Mouse (Mus musculus): ENCODE results near the gene Gm3488. TPM values are rescaled to one million over a fixed set of nuclear protein-coding genes. Genes with fewer than 3 reads are reported as not detected.
"Not testable (repeated sequence)": the region's sequence is repeated elsewhere in the genome, so short reads cannot be mapped to it uniquely, and the experiment has no call there.

Gm3488 gene
- polyA plus RNA-seq (2012; rRNA removed) = 0.04 TPM in 1 of 2 replicates, not detected in the other
- 0.06 and 0.10 TPM in 2 replicates for polyA plus RNA-seq (2014; fragmentation: Nextera tagmentation; extraction: Ambion mirVana)

- no CpG with 5 or more reads among the region's 35 CpGs for WGBS (ENCODE audit: insufficient replicate concordance)
- H3K27me3 ChIP-seq (ENCODE audit: control insufficient read depth, insufficient read depth, low read length); H3K4me3 ChIP-seq (ENCODE audit: insufficient read depth in 1 of 2, low read depth in 2 of 2, low read length in 2 of 2); H3K27ac ChIP-seq; DNase-seq (ENCODE audit: low read depth in 3 of 3, low spot score in 3 of 3); H3K9me3 ChIP-seq (ENCODE audit: control insufficient read depth, low read length); H3K9ac ChIP-seq (replicated peaks); ATAC-seq (ENCODE audit: insufficient read depth); H3K4me2 ChIP-seq (ENCODE audit: low read depth); H3K4me1 ChIP-seq (replicated peaks; ENCODE audit: control insufficient read depth in 2 of 2, insufficient read depth in 2 of 2, low read length in 1 of 2); H3K36me3 ChIP-seq (replicated peaks; ENCODE audit: control insufficient read depth, insufficient read depth, low read depth): not testable (repeated sequence)
Observed at GRCm38 (mm10) chr14:5501374-5501773, at the start of gene Gm3488. Gm3488 (plus strand) TSS chr14:5501674.

GRCm38 (mm10) chr14:5455367-5455766, 46.1 kb upstream of the Gm3488 start, which contains the start of gene Gm3194:
Gm3194 (minus strand) TSS chr14:5455467.
- WGBS (ENCODE audit: insufficient replicate concordance) = no CpG with 5 or more reads among the region's 3 CpGs
- not testable (repeated sequence) for H3K27me3 ChIP-seq (ENCODE audit: control insufficient read depth, insufficient read depth, low read length); H3K9me3 ChIP-seq (ENCODE audit: control insufficient read depth, low read length); H3K27ac ChIP-seq; H3K4me1 ChIP-seq (replicated peaks; ENCODE audit: control insufficient read depth in 2 of 2, insufficient read depth in 2 of 2, low read length in 1 of 2); H3K4me2 ChIP-seq (ENCODE audit: low read depth); ATAC-seq (ENCODE audit: insufficient read depth); H3K9ac ChIP-seq (replicated peaks); H3K4me3 ChIP-seq (ENCODE audit: insufficient read depth in 1 of 2, low read depth in 2 of 2, low read length in 2 of 2); H3K36me3 ChIP-seq (replicated peaks; ENCODE audit: control insufficient read depth, insufficient read depth, low read depth); DNase-seq (ENCODE audit: low read depth in 3 of 3, low spot score in 3 of 3)

DNA sequence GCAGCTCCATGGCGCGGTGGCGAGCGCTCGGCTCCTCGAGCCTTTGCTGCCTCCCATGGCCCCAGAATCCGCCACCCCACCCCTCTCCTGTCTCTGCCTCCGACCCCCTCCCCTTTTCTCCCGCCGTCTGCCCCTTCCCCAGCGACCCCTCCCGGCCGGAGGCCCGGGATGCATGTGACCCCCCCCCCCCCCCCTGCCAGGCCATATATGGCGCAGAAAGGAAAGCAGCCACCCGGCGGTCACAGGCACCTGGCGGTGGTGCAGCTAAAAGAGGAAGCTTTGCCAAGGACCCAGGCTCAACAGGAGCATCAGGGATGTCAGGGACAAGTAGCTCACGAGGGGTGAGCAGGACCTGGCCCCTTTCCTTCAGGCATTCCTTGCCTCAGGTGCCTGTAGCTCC, 41.0 kb upstream of the Gm3488 start:
- DNase-seq (ENCODE audit: low read depth in 3 of 3, low spot score in 3 of 3); H3K27me3 ChIP-seq (ENCODE audit: control insufficient read depth, insufficient read depth, low read length); H3K4me1 ChIP-seq (replicated peaks; ENCODE audit: control insufficient read depth in 2 of 2, insufficient read depth in 2 of 2, low read length in 1 of 2); H3K9ac ChIP-seq (replicated peaks); H3K27ac ChIP-seq; H3K9me3 ChIP-seq (ENCODE audit: control insufficient read depth, low read length); H3K4me2 ChIP-seq (ENCODE audit: low read depth); H3K36me3 ChIP-seq (replicated peaks; ENCODE audit: control insufficient read depth, insufficient read depth, low read depth); ATAC-seq (ENCODE audit: insufficient read depth); H3K4me3 ChIP-seq (ENCODE audit: insufficient read depth in 1 of 2, low read depth in 2 of 2, low read length in 2 of 2): not testable (repeated sequence)
- WGBS (ENCODE audit: insufficient replicate concordance) = no CpG with 5 or more reads among the region's 19 CpGs

DNA sequence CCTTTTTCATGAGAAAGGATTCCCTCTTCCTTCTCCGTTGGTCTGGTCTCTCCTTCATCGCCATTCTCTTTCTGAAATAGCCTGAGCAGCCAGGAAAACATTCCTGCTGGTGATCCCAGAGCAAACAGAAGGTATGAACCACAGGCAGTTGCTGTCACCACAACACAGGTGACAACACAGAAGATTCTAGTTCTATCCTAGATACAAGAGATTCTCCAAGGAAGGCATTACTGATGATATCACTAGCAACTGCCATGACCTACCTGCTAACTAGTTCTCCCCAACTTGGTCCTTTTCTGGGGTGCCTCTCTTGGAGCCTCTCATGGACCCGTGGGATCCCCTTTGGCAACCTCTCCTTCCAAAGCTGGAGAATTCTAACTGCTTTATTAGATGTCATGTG, 23.7 kb upstream of the Gm3488 start, which contains the start of gene Gm8246:
Gene Gm8246, minus strand, starts transcription at position 101 of the 400 bp plus-strand sequence.
- not testable (repeated sequence) for H3K36me3 ChIP-seq (replicated peaks; ENCODE audit: control insufficient read depth, insufficient read depth, low read depth); H3K9me3 ChIP-seq (ENCODE audit: control insufficient read depth, low read length); H3K4me2 ChIP-seq (ENCODE audit: low read depth); H3K27me3 ChIP-seq (ENCODE audit: control insufficient read depth, insufficient read depth, low read length); H3K4me1 ChIP-seq (replicated peaks; ENCODE audit: control insufficient read depth in 2 of 2, insufficient read depth in 2 of 2, low read length in 1 of 2); H3K27ac ChIP-seq; H3K4me3 ChIP-seq (ENCODE audit: insufficient read depth in 1 of 2, low read depth in 2 of 2, low read length in 2 of 2); DNase-seq (ENCODE audit: low read depth in 3 of 3, low spot score in 3 of 3); ATAC-seq (ENCODE audit: insufficient read depth); H3K9ac ChIP-seq (replicated peaks)
- no CpG with 5 or more reads among the region's 3 CpGs for WGBS (ENCODE audit: insufficient replicate concordance)

DNA sequence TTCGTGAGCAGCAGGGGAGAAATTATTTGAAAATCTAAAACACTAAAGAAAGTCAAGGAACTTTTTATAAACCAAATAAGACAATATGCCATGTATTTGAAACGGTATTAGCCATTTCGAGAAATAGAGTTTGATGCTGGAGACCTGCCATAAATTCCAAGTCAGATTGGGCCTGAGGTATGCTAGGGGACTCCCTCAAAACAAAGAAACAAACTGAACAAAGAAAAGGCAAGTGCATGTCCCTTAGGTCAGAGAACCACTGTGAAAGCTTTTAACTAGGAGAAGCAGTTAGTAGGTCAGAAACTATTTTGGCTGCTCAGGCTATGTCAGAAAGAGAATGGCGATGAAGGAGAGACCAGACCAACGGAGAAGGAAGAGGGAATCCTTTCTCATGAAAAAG, 17.6 kb upstream of the Gm3488 start, which contains the start of gene Gm3187:
Gene Gm3187, plus strand, starts transcription at position 301 of the 400 bp plus-strand sequence.
- H3K27me3 ChIP-seq (ENCODE audit: control insufficient read depth, insufficient read depth, low read length); H3K36me3 ChIP-seq (replicated peaks; ENCODE audit: control insufficient read depth, insufficient read depth, low read depth); ATAC-seq (ENCODE audit: insufficient read depth); H3K9ac ChIP-seq (replicated peaks); H3K4me3 ChIP-seq (ENCODE audit: insufficient read depth in 1 of 2, low read depth in 2 of 2, low read length in 2 of 2); H3K9me3 ChIP-seq (ENCODE audit: control insufficient read depth, low read length); H3K27ac ChIP-seq; H3K4me2 ChIP-seq (ENCODE audit: low read depth); DNase-seq (ENCODE audit: low read depth in 3 of 3, low spot score in 3 of 3); H3K4me1 ChIP-seq (replicated peaks; ENCODE audit: control insufficient read depth in 2 of 2, insufficient read depth in 2 of 2, low read length in 1 of 2): not testable (repeated sequence)
- WGBS (ENCODE audit: insufficient replicate concordance) = 45% methylated on average over 4 of the region's 5 CpGs

DNA sequence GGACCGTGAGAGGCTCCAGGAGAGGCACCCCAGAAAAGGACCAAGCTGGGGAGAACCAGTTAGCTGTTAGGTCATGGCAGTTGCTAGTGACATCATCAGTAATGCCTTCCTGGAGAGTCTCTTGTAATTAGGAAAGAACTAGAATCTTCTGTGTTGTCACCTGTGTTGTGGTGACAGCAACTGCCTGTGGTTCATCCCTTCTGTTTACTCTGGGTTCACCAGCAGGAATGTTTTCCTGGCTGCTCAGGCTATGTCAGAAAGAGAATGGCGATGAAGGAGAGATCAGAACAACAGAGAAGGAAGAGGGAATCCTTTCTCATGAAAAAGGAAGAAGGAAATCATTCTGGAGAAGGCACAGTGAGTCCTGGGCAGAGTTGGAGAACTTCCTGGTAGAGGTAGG, 36.7 kb downstream of the Gm3488 start, which contains the start of gene Gm3532:
Gene Gm3532, plus strand, starts transcription at position 301 of the 400 bp plus-strand sequence.
- not testable (repeated sequence) for H3K27ac ChIP-seq; H3K4me3 ChIP-seq (ENCODE audit: insufficient read depth in 1 of 2, low read depth in 2 of 2, low read length in 2 of 2); DNase-seq (ENCODE audit: low read depth in 3 of 3, low spot score in 3 of 3); ATAC-seq (ENCODE audit: insufficient read depth); H3K4me1 ChIP-seq (replicated peaks; ENCODE audit: control insufficient read depth in 2 of 2, insufficient read depth in 2 of 2, low read length in 1 of 2); H3K36me3 ChIP-seq (replicated peaks; ENCODE audit: control insufficient read depth, insufficient read depth, low read depth); H3K9me3 ChIP-seq (ENCODE audit: control insufficient read depth, low read length); H3K27me3 ChIP-seq (ENCODE audit: control insufficient read depth, insufficient read depth, low read length); H3K4me2 ChIP-seq (ENCODE audit: low read depth); H3K9ac ChIP-seq (replicated peaks)
- WGBS (ENCODE audit: insufficient replicate concordance) = no CpG with 5 or more reads among the region's 2 CpGs

Other genes starting within 250 kb of the Gm3488 start
- not detected in 2 replicates for gene Gm3526, start 241.1 kb upstream of the Gm3488 start, polyA plus RNA-seq (2012; rRNA removed)
- gene Gm3526, start 241.1 kb upstream of the Gm3488 start, polyA plus RNA-seq (2014; fragmentation: Nextera tagmentation; extraction: Ambion mirVana) = not detected in 2 replicates
- gene Gm3542, start 166.7 kb upstream of the Gm3488 start, polyA plus RNA-seq (2012; rRNA removed) = not detected in 2 replicates
- gene Gm3542, start 166.7 kb upstream of the Gm3488 start, polyA plus RNA-seq (2014; fragmentation: Nextera tagmentation; extraction: Ambion mirVana) = not detected in 2 replicates
- gene Gm3500, start 112.6 kb upstream of the Gm3488 start, polyA plus RNA-seq (2012; rRNA removed) = not detected in 2 replicates
- not detected in 2 replicates for gene Gm3500, start 112.6 kb upstream of the Gm3488 start, polyA plus RNA-seq (2014; fragmentation: Nextera tagmentation; extraction: Ambion mirVana)
- gene Gm3194, start 46.2 kb upstream of the Gm3488 start, polyA plus RNA-seq (2012; rRNA removed) = 0.03 and 0.06 TPM in 2 replicates
- not detected in 2 replicates for gene Gm3194, start 46.2 kb upstream of the Gm3488 start, polyA plus RNA-seq (2014; fragmentation: Nextera tagmentation; extraction: Ambion mirVana)
- gene Gm8246, start 23.8 kb upstream of the Gm3488 start, polyA plus RNA-seq (2012; rRNA removed) = not detected in 2 replicates
- not detected in 2 replicates for gene Gm8246, start 23.8 kb upstream of the Gm3488 start, polyA plus RNA-seq (2014; fragmentation: Nextera tagmentation; extraction: Ambion mirVana)
- gene Gm3187, start 17.5 kb upstream of the Gm3488 start, polyA plus RNA-seq (2012; rRNA removed) = not detected in 2 replicates
- not detected in 2 replicates for gene Gm3187, start 17.5 kb upstream of the Gm3488 start, polyA plus RNA-seq (2014; fragmentation: Nextera tagmentation; extraction: Ambion mirVana)
- not detected in 2 replicates for gene Gm3532, start 36.8 kb downstream of the Gm3488 start, polyA plus RNA-seq (2012; rRNA removed)
- gene Gm3532, start 36.8 kb downstream of the Gm3488 start, polyA plus RNA-seq (2014; fragmentation: Nextera tagmentation; extraction: Ambion mirVana) = not detected in 2 replicates
- gene Gm8265, start 131.4 kb downstream of the Gm3488 start, polyA plus RNA-seq (2012; rRNA removed) = not detected in 2 replicates
- not detected in 2 replicates for gene Gm8265, start 131.4 kb downstream of the Gm3488 start, polyA plus RNA-seq (2014; fragmentation: Nextera tagmentation; extraction: Ambion mirVana)
- gene Gm9603, start 185.8 kb downstream of the Gm3488 start, polyA plus RNA-seq (2012; rRNA removed) = not detected in 2 replicates
- gene Gm9603, start 185.8 kb downstream of the Gm3488 start, polyA plus RNA-seq (2014; fragmentation: Nextera tagmentation; extraction: Ambion mirVana) = not detected in 2 replicates
- not detected in 2 replicates for gene Gm3373, start 239.9 kb downstream of the Gm3488 start, polyA plus RNA-seq (2012; rRNA removed)
- not detected in 2 replicates for gene Gm3373, start 239.9 kb downstream of the Gm3488 start, polyA plus RNA-seq (2014; fragmentation: Nextera tagmentation; extraction: Ambion mirVana)

All from liver, embryonic 14.5 days (tissue).